Mouse (Mus musculus): ENCODE results near the gene Cldn12.

- TF ChIP-seq POLR2A (IDR thresholded peaks at IDR 0.05; ENCODE audit: low read depth, low read length), result no peak
- no peak for TF ChIP-seq CTCF (IDR thresholded peaks at IDR 0.05; ENCODE audit: extremely low read depth, insufficient read depth, insufficient read length, insufficient replicate concordance)
Observed at GRCm38 (mm10) chr5:5501583-5501982, 13.2 kb downstream of the Cldn12 start.
